Mouse (Mus musculus) gastrocnemius, postnatal 10 days (tissue): ENCODE data around the gene Btbd8. TPM values are rescaled to one million over a fixed set of nuclear protein-coding genes. Genes with fewer than 3 reads are reported as not detected.

ENCODE experiments used
- DNase-seq: peaks from one replicate; pipeline ENCODE4 v3.0.0; 2021; ENCODE audit warnings: mixed read lengths
- long read RNA-seq, 2 experiments: library from polyadenylated mRNA; stranded (forward); transcript quantifications; one replicate each; pipeline ENCODE4 v2.0.0; 2021
- total RNA-seq, 2 experiments: library from RNA; stranded (reverse); gene quantifications; 2 replicates each; pipeline ENCODE4 v1.2.3; 2021

The Btbd8 gene
- 10 to 100 TPM; 17.5 to 20.0 TPM for total RNA-seq
- long read RNA-seq, experiment 1, partial matches to known transcripts, result 8 of 19 reads
- long read RNA-seq, experiment 1, other reads (novel, unspliced or antisense), result 11 of 19 reads
- long read RNA-seq, experiment 2, partial matches to known transcripts, result 1 of 8 reads
- long read RNA-seq, experiment 2, other reads (novel, unspliced or antisense), result 7 of 8 reads

GRCm38 (mm10) chr5:107437464-107438281, at the start of gene Btbd8:
Gene Btbd8, plus strand, starts transcription at chr5:107437997.
- peak; percentile 96 for DNase-seq

- no peak for DNase-seq
Observed at GRCm38 (mm10) chr5:107389373-107389772, 48.4 kb upstream of the Btbd8 start.

GRCm38 (mm10) chr5:107394437-107394836, 43.4 kb upstream of the Btbd8 start:
- DNase-seq, result no peak

- DNase-seq, result no peak
Observed at GRCm38 (mm10) chr5:107402436-107402835, 35.4 kb upstream of the Btbd8 start, which contains the start of gene Ephx4. Gene Ephx4, plus strand, starts transcription at chr5:107402736.

GRCm38 (mm10) chr5:107403011-107403946, 34.5 kb upstream of the Btbd8 start:
- DNase-seq, result peak; percentile 39

GRCm38 (mm10) chr5:107403947-107404684, 33.7 kb upstream of the Btbd8 start:
- no peak for DNase-seq

- no peak for DNase-seq
Observed at GRCm38 (mm10) chr5:107405361-107405760, 32.4 kb upstream of the Btbd8 start.

- DNase-seq, result no peak
Observed at GRCm38 (mm10) chr5:107410305-107410704, 27.5 kb upstream of the Btbd8 start.

GRCm38 (mm10) chr5:107411326-107411725, 26.5 kb upstream of the Btbd8 start:
- DNase-seq, result peak; percentile 11

GRCm38 (mm10) chr5:107412285-107412684, 25.5 kb upstream of the Btbd8 start:
- no peak for DNase-seq

GRCm38 (mm10) chr5:107415098-107415497, 22.7 kb upstream of the Btbd8 start:
- no peak for DNase-seq

- DNase-seq, result no peak
Observed at GRCm38 (mm10) chr5:107421676-107422075, 16.1 kb upstream of the Btbd8 start.

- DNase-seq, result no peak
Observed at GRCm38 (mm10) chr5:107431249-107431648, 6.5 kb upstream of the Btbd8 start, which contains the start of gene Lpcat2b. Gene Lpcat2b, plus strand, starts transcription at chr5:107431549.

GRCm38 (mm10) chr5:107434001-107434400, 3.8 kb upstream of the Btbd8 start:
- DNase-seq, result no peak

- no peak for DNase-seq
Observed at GRCm38 (mm10) chr5:107436185-107436584, 1.6 kb upstream of the Btbd8 start.

GRCm38 (mm10) chr5:107436587-107437209, 1.1 kb upstream of the Btbd8 start:
- no peak for DNase-seq

- no peak for DNase-seq
Observed at GRCm38 (mm10) chr5:107438353-107438752, 556 bp downstream of the Btbd8 start.

GRCm38 (mm10) chr5:107441881-107442280, 4.1 kb downstream of the Btbd8 start:
- no peak for DNase-seq

GRCm38 (mm10) chr5:107444251-107444650, 6.5 kb downstream of the Btbd8 start:
- DNase-seq, result no peak

GRCm38 (mm10) chr5:107447977-107448376, 10.2 kb downstream of the Btbd8 start:
- DNase-seq, result no peak

- no peak for DNase-seq
Observed at GRCm38 (mm10) chr5:107448784-107449183, 11.0 kb downstream of the Btbd8 start.
